Mouse (Mus musculus): ENCODE data around the gene Rab11b.
"Not testable (repeated sequence)": the region's sequence is repeated elsewhere in the genome, so short reads cannot be mapped to it uniquely, and the experiment has no call there.

Rab11b gene

GRCm38 (mm10) chr17:33744686-33745384 lies 15.5 kb downstream of the Rab11b start:
- TF ChIP-seq CTCF (conservative IDR thresholded peaks at IDR 0.05; ENCODE audit: low read length) (no peak), POU5F1 (IDR thresholded peaks at IDR 0.05; ENCODE audit: borderline replicate concordance, low read length) (no peak), NANOG (IDR thresholded peaks at IDR 0.05; ENCODE audit: borderline replicate concordance, low read length) (no peak)
- Histone ChIP-seq H3K9me3 (ENCODE audit: low read length) (peaks cover 77% of the 10 kb centered on the region), H3K27me3 (ENCODE audit: insufficient read depth, low read length) (no peaks in the 10 kb centered on the region), H3K4me3 (replicated peaks; ENCODE audit: low read length) (no peak overlapping the region), H3K36me3 (ENCODE audit: insufficient read depth, low read length) (peaks cover 55% of the 10 kb centered on the region), H3K4me1 (replicated peaks; ENCODE audit: low read depth, low read length) (no peaks in the 10 kb centered on the region)

- H3K9me3 ChIP-seq (ENCODE audit: low read length): peaks cover 76% of the 10 kb centered on the region
- TF ChIP-seq NANOG (IDR thresholded peaks at IDR 0.05; ENCODE audit: borderline replicate concordance, low read length) (no peak), POU5F1 (IDR thresholded peaks at IDR 0.05; ENCODE audit: borderline replicate concordance, low read length) (no peak), CTCF (conservative IDR thresholded peaks at IDR 0.05; ENCODE audit: low read length) (no peak)
- H3K4me1 ChIP-seq (replicated peaks; ENCODE audit: low read depth, low read length): no peaks in the 10 kb centered on the region
- H3K4me3 ChIP-seq (replicated peaks; ENCODE audit: low read length): no peak overlapping the region
- H3K27me3 ChIP-seq (ENCODE audit: insufficient read depth, low read length): no peaks in the 10 kb centered on the region
- peaks cover 31% of the 10 kb centered on the region for H3K36me3 ChIP-seq (ENCODE audit: insufficient read depth, low read length)
These were observed 17.9 kb downstream of the Rab11b start for GRCm38 (mm10) chr17:33742420-33742819.

GRCm38 (mm10) chr17:33733526-33733925 lies 26.8 kb downstream of the Rab11b start:
- not testable (repeated sequence) for H3K4me1 ChIP-seq (replicated peaks; ENCODE audit: low read depth, low read length); H3K36me3 ChIP-seq (ENCODE audit: insufficient read depth, low read length); H3K27me3 ChIP-seq (ENCODE audit: insufficient read depth, low read length); H3K4me3 ChIP-seq (replicated peaks; ENCODE audit: low read length)
- peaks cover 64% of the 10 kb centered on the region for H3K9me3 ChIP-seq (ENCODE audit: low read length)

GRCm38 (mm10) chr17:33732556-33733083 lies 27.7 kb downstream of the Rab11b start:
- H3K36me3 ChIP-seq (ENCODE audit: insufficient read depth, low read length); H3K4me3 ChIP-seq (replicated peaks; ENCODE audit: low read length); H3K27me3 ChIP-seq (ENCODE audit: insufficient read depth, low read length); H3K4me1 ChIP-seq (replicated peaks; ENCODE audit: low read depth, low read length): not testable (repeated sequence)
- peaks cover 58% of the 10 kb centered on the region for H3K9me3 ChIP-seq (ENCODE audit: low read length)

- peaks cover 30% of the 10 kb centered on the region for H3K9me3 ChIP-seq (ENCODE audit: low read length)
- 0 out of 2 replicates have a peak, but pooled peaks cover 4% of the 10 kb centered on the region for H3K27me3 ChIP-seq (ENCODE audit: insufficient read depth, low read length)
- H3K4me1 ChIP-seq (replicated peaks; ENCODE audit: low read depth, low read length): no peaks in the 10 kb centered on the region
- no peak for TF ChIP-seq POU5F1 (IDR thresholded peaks at IDR 0.05; ENCODE audit: borderline replicate concordance, low read length)
- TF ChIP-seq NANOG (IDR thresholded peaks at IDR 0.05; ENCODE audit: borderline replicate concordance, low read length): no peak
- no peak; the same call in 1 of the 2 replicates for TF ChIP-seq CTCF (conservative IDR thresholded peaks at IDR 0.05; ENCODE audit: low read length)
- no peaks in the 10 kb centered on the region for H3K36me3 ChIP-seq (ENCODE audit: insufficient read depth, low read length)
- H3K4me3 ChIP-seq (replicated peaks; ENCODE audit: low read length): no peak overlapping the region
These were observed 31.1 kb downstream of the Rab11b start for GRCm38 (mm10) chr17:33729215-33729614.

- Histone ChIP-seq H3K27me3 (ENCODE audit: insufficient read depth, low read length) (0 out of 2 replicates have a peak, but pooled peaks cover 4% of the 10 kb centered on the region), H3K9me3 (ENCODE audit: low read length) (peaks cover 23% of the 10 kb centered on the region), H3K4me3 (replicated peaks; ENCODE audit: low read length) (no peak overlapping the region), H3K4me1 (replicated peaks; ENCODE audit: low read depth, low read length) (no peaks in the 10 kb centered on the region), H3K36me3 (ENCODE audit: insufficient read depth, low read length) (no peaks in the 10 kb centered on the region)
- TF ChIP-seq NANOG (IDR thresholded peaks at IDR 0.05; ENCODE audit: borderline replicate concordance, low read length) (no peak), POU5F1 (IDR thresholded peaks at IDR 0.05; ENCODE audit: borderline replicate concordance, low read length) (no peak), CTCF (conservative IDR thresholded peaks at IDR 0.05; ENCODE audit: low read length) (no peak)
These were observed 31.9 kb downstream of the Rab11b start for GRCm38 (mm10) chr17:33728396-33728795.

GRCm38 (mm10) chr17:33719736-33720378 lies 40.5 kb downstream of the Rab11b start:
- H3K9me3 ChIP-seq (ENCODE audit: low read length): no peaks in the 10 kb centered on the region
- H3K4me1 ChIP-seq (replicated peaks; ENCODE audit: low read depth, low read length): peaks cover 20% of the 10 kb centered on the region
- peaks cover 6% of the 10 kb centered on the region for H3K36me3 ChIP-seq (ENCODE audit: insufficient read depth, low read length)
- no peaks in the 10 kb centered on the region for H3K27me3 ChIP-seq (ENCODE audit: insufficient read depth, low read length)
- H3K4me3 ChIP-seq (replicated peaks; ENCODE audit: low read length): no peak overlapping the region
- TF ChIP-seq NANOG (IDR thresholded peaks at IDR 0.05; ENCODE audit: borderline replicate concordance, low read length): no peak
- TF ChIP-seq POU5F1 (IDR thresholded peaks at IDR 0.05; ENCODE audit: borderline replicate concordance, low read length): no peak
- TF ChIP-seq CTCF (conservative IDR thresholded peaks at IDR 0.05; ENCODE audit: low read length): no peak

GRCm38 (mm10) chr17:33718944-33719725 lies 41.2 kb downstream of the Rab11b start:
- peak overlapping the region; percentile 41 for H3K4me3 ChIP-seq (replicated peaks; ENCODE audit: low read length)
- H3K9me3 ChIP-seq (ENCODE audit: low read length): no peaks in the 10 kb centered on the region
- H3K36me3 ChIP-seq (ENCODE audit: insufficient read depth, low read length): peaks cover 11% of the 10 kb centered on the region
- H3K4me1 ChIP-seq (replicated peaks; ENCODE audit: low read depth, low read length): peaks cover 20% of the 10 kb centered on the region
- TF ChIP-seq POU5F1 (IDR thresholded peaks at IDR 0.05; ENCODE audit: borderline replicate concordance, low read length) (no peak), CTCF (conservative IDR thresholded peaks at IDR 0.05; ENCODE audit: low read length) (no peak), NANOG (IDR thresholded peaks at IDR 0.05; ENCODE audit: borderline replicate concordance, low read length) (no peak)
- H3K27me3 ChIP-seq (ENCODE audit: insufficient read depth, low read length): no peaks in the 10 kb centered on the region

Data from E14TG2a.4 (cell line).